22 mouse cellular contexts compared by ENCODE assay signal in genomic region chr14:35139824-35140223, GRCm38 (mm10).
DNase-seq lines count a peak whose midpoint lies in the region; ATAC-seq and TF ChIP-seq lines count a peak whose summit lies in the region.
"Had no signal": no experiment of that assay in that cellular context is flagged by ENCODE, and none has a peak within 500 bp of the region (broad histone marks: within the 10 kb centered on the region; RNA-seq: fewer than 3 reads in every experiment).

No protein-coding gene starts in this region.

- no peak overlapping the region for H3K27ac ChIP-seq in cerebellum, adult 2 months (ENCODE audit: insufficient read depth, low read length)
- no peak overlapping the region for H3K27ac ChIP-seq in hindbrain, embryonic 15.5 days (replicated peaks)
- H3K27ac ChIP-seq in hindbrain, embryonic 12.5 days, result no peak overlapping the region
- H3K27ac ChIP-seq in forebrain, embryonic 16.5 days (ENCODE audit: low read length), result no peak overlapping the region
- H3K27ac ChIP-seq: embryonic facial prominence, embryonic 12.5 days; heart, adult 2 months; intestine, embryonic 15.5 days; layer of hippocampus, adult 2 months; limb, embryonic 13.5 days; liver, embryonic 12.5 days; midbrain, embryonic 13.5 days had no signal

- no peaks in the 10 kb centered on the region for H3K27me3 ChIP-seq in cerebellum, adult 2 months (ENCODE audit: control insufficient read depth, insufficient read depth, low read length)
- H3K27me3 ChIP-seq in hindbrain, embryonic 15.5 days, result no peaks in the 10 kb centered on the region
- H3K27me3 ChIP-seq in hindbrain, embryonic 12.5 days, result no peaks in the 10 kb centered on the region
- no peaks in the 10 kb centered on the region for H3K27me3 ChIP-seq in forebrain, embryonic 16.5 days (replicated peaks; ENCODE audit: control insufficient read depth, insufficient read depth, low read length)
- H3K27me3 ChIP-seq: embryonic facial prominence, embryonic 12.5 days; intestine, embryonic 15.5 days; limb, embryonic 13.5 days; liver, embryonic 12.5 days; midbrain, embryonic 13.5 days had no signal

- TF ChIP-seq CTCF in cerebellum, adult 2 months (IDR thresholded peaks at IDR 0.05; ENCODE audit: borderline replicate concordance, insufficient read depth, low read depth, low read length), result no peak

- TF ChIP-seq POLR2A in cerebellum, adult 2 months (IDR thresholded peaks at IDR 0.05; ENCODE audit: borderline replicate concordance, insufficient read depth, low read length), result no peak

- H3K9me3 ChIP-seq in hindbrain, embryonic 15.5 days, result no peaks in the 10 kb centered on the region
- H3K9me3 ChIP-seq in hindbrain, embryonic 12.5 days (replicated peaks), result no peaks in the 10 kb centered on the region
- H3K9me3 ChIP-seq in forebrain, embryonic 16.5 days (ENCODE audit: control insufficient read depth, low read length), result no peaks in the 10 kb centered on the region
- H3K9me3 ChIP-seq: embryonic facial prominence, embryonic 12.5 days; intestine, embryonic 15.5 days; limb, embryonic 13.5 days; liver, embryonic 12.5 days; midbrain, embryonic 13.5 days had no signal

- H3K36me3 ChIP-seq in hindbrain, embryonic 15.5 days, result no peaks in the 10 kb centered on the region
- no peaks in the 10 kb centered on the region for H3K36me3 ChIP-seq in hindbrain, embryonic 12.5 days
- H3K36me3 ChIP-seq in forebrain, embryonic 16.5 days (ENCODE audit: control insufficient read depth, insufficient read depth), result no peaks in the 10 kb centered on the region
- H3K36me3 ChIP-seq: embryonic facial prominence, embryonic 12.5 days; intestine, embryonic 15.5 days; limb, embryonic 13.5 days; liver, embryonic 12.5 days; midbrain, embryonic 13.5 days had no signal

- no peak overlapping the region for H3K9ac ChIP-seq in hindbrain, embryonic 15.5 days
- H3K9ac ChIP-seq in hindbrain, embryonic 12.5 days, result no peak overlapping the region
- H3K9ac ChIP-seq in forebrain, embryonic 16.5 days (replicated peaks; ENCODE audit: low read depth, low read length), result no peak overlapping the region
- H3K9ac ChIP-seq: embryonic facial prominence, embryonic 12.5 days; intestine, embryonic 15.5 days; limb, embryonic 13.5 days; liver, embryonic 12.5 days; midbrain, embryonic 13.5 days had no signal

- 14% methylated on average over 7 of the region's 7 CpGs for WGBS in cerebellum, adult 2 months
- 71% methylated on average over 7 of the region's 7 CpGs for WGBS in hindbrain, embryonic 15.5 days
- WGBS in hindbrain, embryonic 12.5 days, result 71% methylated on average over 7 of the region's 7 CpGs
- WGBS in forebrain, embryonic 16.5 days, result 59% methylated on average over 7 of the region's 7 CpGs

- peaks cover 11% of the 10 kb centered on the region for H3K4me1 ChIP-seq in cerebellum, adult 2 months (ENCODE audit: control insufficient read depth, insufficient read depth, low read length)
- peaks cover 16% of the 10 kb centered on the region for H3K4me1 ChIP-seq in hindbrain, embryonic 15.5 days (replicated peaks)
- H3K4me1 ChIP-seq in hindbrain, embryonic 12.5 days, result no peaks in the 10 kb centered on the region
- H3K4me1 ChIP-seq in forebrain, embryonic 16.5 days (replicated peaks; ENCODE audit: control insufficient read depth, insufficient read depth, low read length), result peaks cover 10% of the 10 kb centered on the region; the same call in 1 of the 2 replicates
- H3K4me1 ChIP-seq: embryonic facial prominence, embryonic 12.5 days; intestine, embryonic 15.5 days; limb, embryonic 13.5 days; liver, embryonic 12.5 days; midbrain, embryonic 13.5 days had no signal

- H3K4me2 ChIP-seq in hindbrain, embryonic 15.5 days, result no peak overlapping the region
- H3K4me2 ChIP-seq in hindbrain, embryonic 12.5 days (replicated peaks), result no peak overlapping the region
- no peak overlapping the region for H3K4me2 ChIP-seq in forebrain, embryonic 16.5 days (ENCODE audit: low read length)
- H3K4me2 ChIP-seq: embryonic facial prominence, embryonic 12.5 days; intestine, embryonic 15.5 days; limb, embryonic 13.5 days; liver, embryonic 12.5 days; midbrain, embryonic 13.5 days had no signal

- DNase-seq in cerebellum, adult 2 months, result peak; percentile 14 to 32
- DNase-seq in cerebellum, adult 8-10 months, result no peak
- DNase-seq in cerebellum, postnatal 10 days, result peak; percentile 73 to 83
- DNase-seq in lung, postnatal 4 days, result no peak
- DNase-seq: adrenal gland, postnatal 10 days; gastrocnemius, postnatal 36 days; heart, adult 2 months; kidney, postnatal 25 days; layer of hippocampus, postnatal 36 days; lung, adult 18-20 months; lung, postnatal 14 days; thymus, adult 18-20 months; thymus, postnatal 36 days had no signal

- ATAC-seq in hindbrain, embryonic 15.5 days (ENCODE audit: low FRiP score, low read depth), result peak; percentile 50
- ATAC-seq in hindbrain, embryonic 12.5 days (ENCODE audit: low FRiP score), result no peak
- ATAC-seq in forebrain, embryonic 16.5 days, result peak; percentile 82
- ATAC-seq: intestine, embryonic 15.5 days; liver, embryonic 12.5 days; midbrain, embryonic 13.5 days had no signal

- H3K4me3 ChIP-seq in cerebellum, adult 2 months (replicated peaks; ENCODE audit: insufficient read depth, low read depth, low read length), result no peak overlapping the region
- H3K4me3 ChIP-seq in hindbrain, embryonic 15.5 days, result no peak overlapping the region
- no peak overlapping the region for H3K4me3 ChIP-seq in hindbrain, embryonic 12.5 days
- no peak overlapping the region for H3K4me3 ChIP-seq in forebrain, embryonic 16.5 days (replicated peaks; ENCODE audit: low read length)
- H3K4me3 ChIP-seq: embryonic facial prominence, embryonic 12.5 days; heart, adult 2 months; intestine, embryonic 15.5 days; layer of hippocampus, adult 2 months; limb, embryonic 13.5 days; liver, embryonic 12.5 days; midbrain, embryonic 13.5 days had no signal

Comparison
In these comparisons a context has a peak if more than half of its experiments do, and no peak if none do; other contexts are left out.
1. DNase-seq: peak in cerebellum, adult 2 months (2 of 2) and cerebellum, postnatal 10 days (2 of 2); none in cerebellum, adult 8-10 months (single experiment) and lung, postnatal 4 days (0 of 2).